Mouse (Mus musculus) midbrain, embryonic 13.5 days (tissue): ENCODE measurements around the gene Bet1. TPM values are rescaled to one million over a fixed set of nuclear protein-coding genes. Genes with fewer than 3 reads are reported as not detected.
A peak's percentile ranks its signal among the peaks of the same experiment; 100 is the strongest.

Experiments used
- ATAC-seq: fragments of 200-750 bp; cut with Nextera tagmentation; 2 replicates; pipeline ENCODE4 v1.8.0; 2017; ENCODE audit warnings: mild to moderate bottlenecking, moderate TSS enrichment, moderate library complexity
- H3K27ac ChIP-seq: fragments of 300-500 bp; sonication (generic); 2 replicates; pipeline ENCODE4 v1.5.1; 2015; ENCODE audit warnings: inconsistent platforms, mild to moderate bottlenecking, moderate library complexity
- H3K27me3 ChIP-seq: fragments of 300-500 bp; sonication (generic); 2 replicates; pipeline ENCODE4 v1.6.1; 2015; ENCODE audit warnings: mild to moderate bottlenecking, inconsistent platforms
- H3K36me3 ChIP-seq: fragments of 300-500 bp; sonication (generic); 2 replicates; pipeline ENCODE4 v1.6.1; 2015; ENCODE audit warnings: mild to moderate bottlenecking, inconsistent platforms
- H3K4me1 ChIP-seq: fragments of 300-500 bp; sonication (generic); replicated peaks from 2 replicates; pipeline ENCODE4 v1.6.1; 2015; ENCODE audit warnings: inconsistent platforms
- H3K4me2 ChIP-seq: fragments of 300-500 bp; sonication (generic); replicated peaks from 2 replicates; pipeline ENCODE4 v1.6.1; 2015; ENCODE audit warnings: moderate library complexity, mild to moderate bottlenecking, inconsistent platforms
- H3K4me3 ChIP-seq: fragments of 300-500 bp; sonication (generic); replicated peaks from 2 replicates; pipeline ENCODE4 v1.5.1; 2015; ENCODE audit warnings: mild to moderate bottlenecking, inconsistent platforms
- H3K9ac ChIP-seq: fragments of 300-500 bp; sonication (generic); replicated peaks from 2 replicates; pipeline ENCODE4 v1.6.1; 2015; ENCODE audit warnings: mild to moderate bottlenecking, inconsistent platforms
- H3K9me3 ChIP-seq: fragments of 300-500 bp; sonication (generic); 2 replicates; pipeline ENCODE4 v1.6.1; 2016; ENCODE audit warnings: mild to moderate bottlenecking, inconsistent platforms
- WGBS: fragments of 180-500 bp; shearing (Covaris S2); methylation state at CpG from one replicate; pipeline ENCODE4 v1.1.7; 2015; 5-methylcytosine and 5-hydroxymethylcytosine counted together
- polyA plus RNA-seq: library from polyadenylated mRNA; unstranded; fragments of >200 nt; fragmentation: Nextera tagmentation; extraction: Ambion mirVana; gene quantifications from 2 replicates; pipeline ENCODE4 v1.2.1, GENCODE M21; 2015

The Bet1 gene
- 34.0 and 35.8 TPM in 2 replicates for polyA plus RNA-seq

DNA sequence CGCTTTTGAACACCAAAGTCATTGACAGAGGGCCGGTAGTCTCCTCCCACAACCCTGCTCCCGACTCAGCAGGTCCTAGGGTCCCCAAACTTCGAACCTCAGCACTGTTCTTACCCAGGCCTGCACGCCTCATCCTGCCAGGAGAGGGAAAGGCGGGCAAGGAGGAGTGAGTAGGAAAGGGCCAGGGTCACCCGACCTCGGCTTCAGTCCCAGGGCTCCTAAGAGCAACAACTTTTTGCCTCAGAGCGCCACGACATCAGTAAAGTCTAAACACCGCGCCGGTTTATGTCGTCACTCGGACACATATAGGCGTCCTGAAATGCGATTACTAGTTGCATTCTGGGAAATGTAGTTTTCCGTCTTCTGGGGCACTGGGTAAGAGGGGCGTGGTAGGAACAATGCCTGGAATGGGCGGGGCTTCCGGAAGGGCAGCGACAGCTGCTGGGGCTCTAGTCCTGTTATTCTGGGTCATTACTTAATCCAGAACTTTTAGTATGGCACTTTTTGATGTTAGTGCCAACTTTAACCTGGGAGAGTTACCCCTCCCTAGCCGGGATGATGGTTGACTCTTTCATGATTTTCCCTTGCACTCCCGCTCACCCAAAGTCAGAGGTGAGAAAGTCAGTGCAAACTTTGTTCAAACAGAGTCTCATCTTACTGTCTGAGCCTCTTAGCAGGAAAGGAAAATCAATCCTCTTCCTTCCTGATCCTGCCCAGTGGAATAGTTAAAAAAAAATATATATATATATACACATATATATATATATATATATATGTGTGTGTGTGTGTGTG, at the start of gene Bet1:
Bet1 (minus strand) TSS at position 310 of the 792 bp plus-strand sequence.
- no peaks in the 10 kb centered on the region for H3K36me3 ChIP-seq
- no peaks in the 10 kb centered on the region for H3K27me3 ChIP-seq
- no peak within 1 kb of the TSS for H3K27ac ChIP-seq
- ATAC-seq, result peak; percentile 99
- peaks cover 5% of the 10 kb centered on the region for H3K4me1 ChIP-seq
- WGBS, result 2% methylated on average over 24 of the region's 24 CpGs
- H3K4me3 ChIP-seq, result peak within 1 kb of the TSS; percentile 87
- H3K9ac ChIP-seq, result peak within 1 kb of the TSS; percentile 56
- H3K9me3 ChIP-seq, result no peaks in the 10 kb centered on the region
- H3K4me2 ChIP-seq, result peak within 1 kb of the TSS; percentile 69

DNA sequence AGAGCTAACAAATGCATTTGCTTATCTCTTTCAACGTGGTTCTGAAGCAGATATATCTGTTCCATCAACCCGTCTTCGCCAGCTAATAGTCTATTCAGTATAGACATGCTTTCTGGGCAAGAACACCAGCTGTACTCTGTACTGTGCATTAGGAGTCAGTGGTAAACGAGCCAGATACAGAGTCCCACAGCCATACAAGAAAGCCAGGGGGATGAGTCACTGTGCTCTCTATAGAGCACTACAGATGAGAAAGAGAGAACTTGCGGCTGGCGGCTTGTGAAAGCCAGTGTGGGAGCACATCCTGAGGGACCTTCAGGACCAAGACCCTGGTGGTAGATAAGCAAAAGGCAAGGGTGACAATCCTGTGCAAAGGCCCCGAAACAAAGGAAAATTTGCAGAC, 45.5 kb upstream of the Bet1 start:
- Histone ChIP-seq H3K4me2 (no peak overlapping the region), H3K27me3 (no peaks in the 10 kb centered on the region), H3K36me3 (no peaks in the 10 kb centered on the region), H3K9ac (no peak overlapping the region), H3K4me3 (no peak overlapping the region), H3K4me1 (peaks cover 11% of the 10 kb centered on the region; the same call in 1 of the 2 replicates), H3K27ac (no peak overlapping the region), H3K9me3 (no peaks in the 10 kb centered on the region)
- 75% methylated on average over 7 of the region's 7 CpGs for WGBS
- ATAC-seq, result no peak

GRCm38 (mm10) chr6:4131149-4131548, 44.4 kb upstream of the Bet1 start:
- Histone ChIP-seq H3K4me2 (no peak overlapping the region), H3K27me3 (no peaks in the 10 kb centered on the region), H3K9me3 (no peaks in the 10 kb centered on the region), H3K27ac (no peak overlapping the region), H3K9ac (no peak overlapping the region), H3K4me1 (peaks cover 11% of the 10 kb centered on the region; the same call in 1 of the 2 replicates), H3K4me3 (no peak overlapping the region), H3K36me3 (no peaks in the 10 kb centered on the region)
- peak; percentile 78 for ATAC-seq
- 22% methylated on average over 2 of the region's 2 CpGs for WGBS

DNA sequence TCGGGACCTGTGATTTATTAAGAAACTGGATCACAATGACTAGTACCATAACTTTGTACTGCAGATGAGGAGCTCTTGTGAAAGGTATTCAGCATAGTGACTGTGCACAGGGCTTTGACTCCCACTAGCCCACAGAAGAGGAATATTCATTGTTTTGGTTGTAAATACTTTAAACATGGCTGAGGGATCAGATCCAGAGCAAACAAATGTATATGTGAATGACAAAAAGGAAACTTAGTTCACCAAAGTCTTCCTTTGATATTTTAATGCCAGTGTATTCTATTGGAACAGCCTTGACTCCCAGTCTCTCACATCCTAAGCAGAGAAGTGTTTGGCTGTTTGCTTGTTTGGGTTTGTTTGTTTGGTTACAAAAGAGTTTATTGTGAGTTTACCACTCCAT, 31.8 kb upstream of the Bet1 start:
- ATAC-seq, result no peak
- Histone ChIP-seq H3K4me3 (no peak overlapping the region), H3K27me3 (no peaks in the 10 kb centered on the region), H3K36me3 (no peaks in the 10 kb centered on the region), H3K27ac (no peak overlapping the region), H3K9ac (no peak overlapping the region), H3K4me1 (no peaks in the 10 kb centered on the region), H3K9me3 (no peaks in the 10 kb centered on the region), H3K4me2 (no peak overlapping the region)
- 87% methylated on average over 1 of the region's 1 CpGs for WGBS

DNA sequence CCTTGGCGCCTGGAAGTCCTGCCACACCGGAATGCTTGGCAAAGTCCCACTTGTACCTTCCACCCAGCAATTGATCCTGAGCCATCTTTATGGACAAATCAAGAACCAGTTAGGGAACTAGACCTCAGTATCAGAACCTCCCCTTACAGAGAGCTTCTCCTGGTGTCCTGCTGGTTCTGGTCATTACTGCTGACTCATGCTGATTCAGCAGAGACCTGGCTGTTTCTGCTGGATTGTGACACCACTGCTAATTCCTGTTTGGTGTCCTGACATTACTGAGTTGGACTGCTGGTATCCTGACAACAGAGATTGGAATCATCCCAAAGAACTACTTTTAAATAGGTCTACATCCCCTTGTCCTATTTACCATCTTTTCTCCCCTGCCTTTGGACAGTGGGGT, 3.7 kb upstream of the Bet1 start:
- 88% methylated on average over 2 of the region's 2 CpGs for WGBS
- ATAC-seq, result no peak
- H3K27me3 ChIP-seq, result no peaks in the 10 kb centered on the region
- H3K4me1 ChIP-seq, result peaks cover 5% of the 10 kb centered on the region
- H3K4me2 ChIP-seq, result no peak overlapping the region
- H3K9ac ChIP-seq, result no peak overlapping the region
- no peaks in the 10 kb centered on the region for H3K36me3 ChIP-seq
- no peak overlapping the region for H3K4me3 ChIP-seq
- no peaks in the 10 kb centered on the region for H3K9me3 ChIP-seq
- H3K27ac ChIP-seq, result no peak overlapping the region

DNA sequence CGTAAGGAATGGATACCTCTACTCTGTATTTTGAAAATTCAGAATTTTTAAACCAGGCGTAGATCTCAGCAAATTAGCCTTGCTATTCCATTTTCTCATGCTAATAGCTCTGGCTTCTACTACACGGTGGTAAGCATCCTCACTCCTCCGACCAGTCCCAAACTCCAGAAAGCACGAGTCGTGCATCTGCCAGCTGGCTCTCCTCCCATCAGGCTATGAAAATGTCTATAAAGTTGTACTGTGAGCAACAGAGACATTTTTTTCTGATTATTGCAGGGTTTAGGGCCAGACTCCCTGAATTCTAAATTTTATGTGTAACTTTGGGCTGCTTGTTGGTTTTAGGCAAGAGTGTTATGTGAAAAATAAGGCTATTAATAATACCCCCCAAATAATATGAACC, 14.5 kb downstream of the Bet1 start:
- Histone ChIP-seq H3K27ac (no peak overlapping the region), H3K36me3 (no peaks in the 10 kb centered on the region), H3K27me3 (no peaks in the 10 kb centered on the region), H3K9me3 (no peaks in the 10 kb centered on the region), H3K4me2 (no peak overlapping the region), H3K9ac (no peak overlapping the region), H3K4me1 (no peaks in the 10 kb centered on the region), H3K4me3 (no peak overlapping the region)
- WGBS, result 90% methylated on average over 6 of the region's 6 CpGs
- ATAC-seq, result no peak

DNA sequence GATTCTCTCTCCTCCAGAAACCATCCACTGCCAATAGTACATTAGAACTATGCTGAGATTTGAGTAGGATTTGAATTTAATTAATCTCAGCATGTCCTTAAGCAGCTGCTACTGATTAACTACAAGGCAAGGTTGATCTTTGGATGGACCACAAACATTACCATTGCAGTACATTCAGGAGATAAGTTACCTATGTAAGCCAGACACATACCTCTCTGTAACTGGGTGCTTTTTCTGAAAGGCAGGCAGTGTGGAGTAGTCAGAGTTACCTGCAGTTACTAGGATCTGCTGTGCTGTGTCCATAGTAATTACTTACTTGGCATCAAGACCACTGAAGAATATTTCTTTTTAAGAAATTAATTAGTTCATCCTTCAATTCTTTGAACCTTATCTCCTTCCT, 17.1 kb downstream of the Bet1 start:
- Histone ChIP-seq H3K9ac (no peak overlapping the region), H3K4me2 (no peak overlapping the region), H3K27me3 (no peaks in the 10 kb centered on the region), H3K36me3 (no peaks in the 10 kb centered on the region), H3K27ac (no peak overlapping the region), H3K9me3 (no peaks in the 10 kb centered on the region), H3K4me1 (no peaks in the 10 kb centered on the region), H3K4me3 (no peak overlapping the region)
- ATAC-seq, result no peak

DNA sequence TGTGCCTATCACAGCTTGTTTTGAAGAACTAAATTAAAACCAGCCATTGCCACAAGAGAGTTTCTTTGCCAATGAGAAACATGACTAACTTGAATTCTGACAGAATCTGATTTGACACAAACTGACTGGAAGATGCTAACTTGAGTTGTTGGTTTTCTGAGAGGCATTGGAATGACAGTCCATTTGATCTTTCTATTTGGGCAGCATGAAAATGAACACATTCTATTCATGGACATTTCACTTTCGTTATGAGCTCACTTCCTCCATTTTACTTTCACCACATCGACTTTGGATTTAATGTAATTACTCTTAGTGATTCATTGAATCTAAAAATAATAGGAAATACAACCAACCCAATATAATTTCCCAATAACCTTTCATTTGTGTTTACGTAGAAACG, 32.4 kb downstream of the Bet1 start:
- H3K9me3 ChIP-seq, result no peaks in the 10 kb centered on the region
- H3K36me3 ChIP-seq, result no peaks in the 10 kb centered on the region
- 89% methylated on average over 4 of the region's 4 CpGs for WGBS
- H3K9ac ChIP-seq, result no peak overlapping the region
- H3K4me1 ChIP-seq, result no peaks in the 10 kb centered on the region
- no peak overlapping the region for H3K27ac ChIP-seq
- no peak overlapping the region for H3K4me2 ChIP-seq
- no peaks in the 10 kb centered on the region for H3K27me3 ChIP-seq
- H3K4me3 ChIP-seq, result no peak overlapping the region
- no peak for ATAC-seq

DNA sequence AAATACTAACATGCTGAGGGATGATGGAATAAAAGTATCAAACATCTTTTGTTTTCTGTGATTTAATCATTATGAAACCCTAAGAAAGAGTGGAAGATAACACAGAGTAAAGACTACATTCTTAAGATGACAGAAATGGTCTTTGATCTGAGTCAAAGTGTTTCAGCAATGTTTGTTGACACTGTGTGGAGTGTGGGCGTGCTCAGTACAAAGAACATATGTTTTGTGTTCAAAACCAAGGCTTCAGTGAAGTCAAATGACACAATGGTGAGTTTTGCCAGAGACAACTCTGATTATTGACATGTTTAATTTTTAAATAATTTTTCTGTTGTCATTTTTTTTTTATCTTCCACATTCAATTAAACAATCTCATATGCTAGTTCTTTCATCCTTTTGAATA, 33.9 kb downstream of the Bet1 start:
- no peaks in the 10 kb centered on the region for H3K27me3 ChIP-seq
- H3K4me2 ChIP-seq, result no peak overlapping the region
- H3K9me3 ChIP-seq, result no peaks in the 10 kb centered on the region
- H3K36me3 ChIP-seq, result no peaks in the 10 kb centered on the region
- H3K4me3 ChIP-seq, result no peak overlapping the region
- no peak overlapping the region for H3K9ac ChIP-seq
- WGBS, result 73% methylated on average over 1 of the region's 1 CpGs
- no peaks in the 10 kb centered on the region for H3K4me1 ChIP-seq
- H3K27ac ChIP-seq, result no peak overlapping the region
- ATAC-seq, result no peak

DNA sequence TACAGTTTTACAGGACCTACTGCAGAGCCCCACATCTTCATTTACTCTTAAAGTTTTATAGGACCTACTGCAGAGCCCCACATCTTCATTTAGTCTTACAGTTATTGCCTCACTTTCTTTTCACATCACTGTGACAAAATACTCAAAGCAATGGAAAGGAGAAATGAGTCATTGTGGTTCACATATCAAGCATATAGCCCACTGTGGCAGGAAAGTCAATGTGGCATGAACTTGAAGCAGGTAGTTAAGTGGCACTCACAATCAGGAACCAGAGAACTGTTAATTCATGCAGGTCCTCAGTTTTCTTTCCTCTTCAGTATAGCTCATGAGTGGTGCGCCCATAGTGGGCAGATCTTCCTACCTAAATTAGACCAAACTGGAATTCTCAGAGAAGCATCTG, 39.6 kb downstream of the Bet1 start:
- 100% methylated on average over 1 of the region's 1 CpGs for WGBS
- Histone ChIP-seq H3K27me3 (no peaks in the 10 kb centered on the region), H3K9me3 (no peaks in the 10 kb centered on the region), H3K4me2 (no peak overlapping the region), H3K4me3 (no peak overlapping the region), H3K9ac (no peak overlapping the region), H3K4me1 (no peaks in the 10 kb centered on the region), H3K27ac (no peak overlapping the region), H3K36me3 (no peaks in the 10 kb centered on the region)
- no peak for ATAC-seq

- Histone ChIP-seq H3K4me1 (no peaks in the 10 kb centered on the region), H3K9ac (no peak overlapping the region), H3K27me3 (no peaks in the 10 kb centered on the region), H3K9me3 (no peaks in the 10 kb centered on the region), H3K4me2 (no peak overlapping the region), H3K36me3 (no peaks in the 10 kb centered on the region), H3K27ac (no peak overlapping the region), H3K4me3 (no peak overlapping the region)
- 85% methylated on average over 1 of the region's 1 CpGs for WGBS
- ATAC-seq, result no peak
These were observed 45.0 kb downstream of the Bet1 start for GRCm38 (mm10) chr6:4041821-4042220.

GRCm38 (mm10) chr6:4030956-4031355, 55.8 kb downstream of the Bet1 start:
- no peak overlapping the region for H3K4me2 ChIP-seq
- no peaks in the 10 kb centered on the region for H3K27me3 ChIP-seq
- no peaks in the 10 kb centered on the region for H3K4me1 ChIP-seq
- H3K9ac ChIP-seq, result no peak overlapping the region
- H3K9me3 ChIP-seq, result no peaks in the 10 kb centered on the region
- H3K36me3 ChIP-seq, result no peaks in the 10 kb centered on the region
- no peak overlapping the region for H3K4me3 ChIP-seq
- ATAC-seq, result no peak
- 72% methylated on average over 3 of the region's 3 CpGs for WGBS
- H3K27ac ChIP-seq, result no peak overlapping the region
